Mouse (Mus musculus): ENCODE data around the gene Hcrtr2. TPM values are rescaled to one million over a fixed set of nuclear protein-coding genes. Genes with fewer than 3 reads are reported as not detected.
A peak's percentile ranks its signal among the peaks of the same experiment; 100 is the strongest.

Gene Hcrtr2
- polyA plus RNA-seq, 1 experiment from 2014 or later = not detected

- 69% methylated on average over 5 of the region's 5 CpGs for WGBS
Observed at GRCm38 (mm10) chr9:76237946-76238345, 85.7 kb downstream of the Hcrtr2 start.

DNA sequence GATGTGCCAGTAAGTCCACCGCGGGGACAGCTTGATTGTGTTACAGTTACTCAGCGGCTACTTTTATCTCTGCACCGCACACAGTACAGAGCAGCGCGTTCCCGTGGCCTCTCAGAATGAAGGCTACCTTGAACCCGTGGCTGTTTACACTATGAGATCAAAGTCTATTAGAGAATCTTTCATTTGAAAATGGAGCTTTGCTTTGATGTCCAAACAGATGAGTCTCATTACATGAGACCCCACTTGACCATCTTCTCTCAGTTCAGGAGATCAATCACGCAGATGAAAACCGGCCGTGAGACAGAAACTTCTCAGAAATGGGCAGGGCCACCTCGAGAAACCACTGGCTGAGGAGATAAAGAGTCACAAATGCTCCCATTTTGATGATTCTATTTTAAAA lies 86.4 kb downstream of the Hcrtr2 start:
- no peak overlapping the region for H3K27ac ChIP-seq (ENCODE audit: low read length)
- no peaks in the 10 kb centered on the region for H3K36me3 ChIP-seq (ENCODE audit: insufficient read depth, low read length)
- H3K4me2 ChIP-seq (replicated peaks; ENCODE audit: low read depth, low read length) = peak overlapping the region; percentile 64
- no peaks in the 10 kb centered on the region for H3K4me1 ChIP-seq (ENCODE audit: insufficient read depth, low read depth, low read length)
- H3K27me3 ChIP-seq (replicated peaks; ENCODE audit: insufficient read depth, low read length) = no peaks in the 10 kb centered on the region
- TF ChIP-seq CTCF (IDR thresholded peaks at IDR 0.05) = no peak
- no peak for TF ChIP-seq EP300 (IDR thresholded peaks at IDR 0.05)
- H3K9ac ChIP-seq (replicated peaks; ENCODE audit: low read depth) = no peak overlapping the region
- ATAC-seq (no peak), DNase-seq (ENCODE audit: low spot score) (no peak)
- no peaks in the 10 kb centered on the region for H3K9me3 ChIP-seq (ENCODE audit: low read length)
- WGBS = 17% methylated on average over 12 of the region's 12 CpGs
- H3K4me3 ChIP-seq (ENCODE audit: low read depth, low read length) = no peak overlapping the region

More at GRCm38 (mm10) chr9:76237946-76238345, 85.7 kb downstream of the Hcrtr2 start:
- H3K36me3 ChIP-seq (ENCODE audit: insufficient read depth, low read length) = no peaks in the 10 kb centered on the region
- TF ChIP-seq CTCF (IDR thresholded peaks at IDR 0.05) = no peak
- TF ChIP-seq EP300 (IDR thresholded peaks at IDR 0.05) = no peak
- no peaks in the 10 kb centered on the region for H3K4me1 ChIP-seq (ENCODE audit: insufficient read depth, low read depth, low read length)
- no peaks in the 10 kb centered on the region for H3K9me3 ChIP-seq (ENCODE audit: low read length)
- DNase-seq (ENCODE audit: low spot score) (no peak), ATAC-seq (no peak)
- no peaks in the 10 kb centered on the region for H3K27me3 ChIP-seq (replicated peaks; ENCODE audit: insufficient read depth, low read length)
- no peak overlapping the region for H3K27ac ChIP-seq (ENCODE audit: low read length)
- no peak overlapping the region for H3K9ac ChIP-seq (replicated peaks; ENCODE audit: low read depth)
- no peak overlapping the region for H3K4me3 ChIP-seq (ENCODE audit: low read depth, low read length)
- H3K4me2 ChIP-seq (replicated peaks; ENCODE audit: low read depth, low read length) = no peak overlapping the region

- Histone ChIP-seq H3K27me3 (replicated peaks; ENCODE audit: insufficient read depth, low read length) (no peaks in the 10 kb centered on the region), H3K9me3 (ENCODE audit: low read length) (no peaks in the 10 kb centered on the region), H3K4me2 (replicated peaks; ENCODE audit: low read depth, low read length) (peak overlapping the region; percentile 64), H3K9ac (replicated peaks; ENCODE audit: low read depth) (no peak overlapping the region), H3K4me3 (ENCODE audit: low read depth, low read length) (peak overlapping the region; percentile 39), H3K36me3 (ENCODE audit: insufficient read depth, low read length) (no peaks in the 10 kb centered on the region), H3K27ac (ENCODE audit: low read length) (no peak overlapping the region), H3K4me1 (ENCODE audit: insufficient read depth, low read depth, low read length) (no peaks in the 10 kb centered on the region)
- ATAC-seq (peak; percentile 56), DNase-seq (ENCODE audit: low spot score) (peak; percentile 82)
- WGBS = 1% methylated on average over 7 of the region's 7 CpGs
- no peak for TF ChIP-seq EP300 (IDR thresholded peaks at IDR 0.05)
- TF ChIP-seq CTCF (IDR thresholded peaks at IDR 0.05) = peak; percentile 84
Observed at GRCm38 (mm10) chr9:76236626-76237025, 87.0 kb downstream of the Hcrtr2 start.

DNA sequence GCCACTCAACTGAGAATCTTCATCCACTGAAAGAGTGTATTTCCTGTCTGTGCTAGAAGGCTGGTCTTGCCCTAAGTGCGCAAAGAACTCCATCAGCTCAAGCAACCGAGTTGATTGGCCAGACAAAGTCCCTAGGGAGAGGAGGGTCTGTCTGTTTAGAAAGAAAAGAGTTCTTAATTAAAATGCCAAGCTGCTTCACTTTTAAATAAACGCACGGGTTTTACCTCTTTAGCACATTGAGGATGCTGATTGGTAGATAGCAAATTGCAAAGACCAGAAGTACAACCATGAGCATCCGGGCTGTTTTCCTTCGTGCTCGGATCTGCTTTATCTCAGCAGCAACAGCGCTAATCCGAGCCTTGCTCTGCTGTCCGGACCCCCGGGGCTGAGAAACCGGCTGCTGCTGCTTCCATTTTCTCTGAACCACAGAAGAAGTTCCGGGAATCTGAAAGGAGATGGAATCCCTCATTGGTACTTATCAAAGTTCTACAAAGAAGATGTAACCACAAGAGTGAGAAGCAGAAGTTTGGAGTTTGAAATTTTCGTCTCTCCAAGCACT lies 87.6 kb downstream of the Hcrtr2 start:
- Histone ChIP-seq H3K9me3 (ENCODE audit: low read length) (no peaks in the 10 kb centered on the region), H3K27ac (ENCODE audit: low read length) (peak overlapping the region; percentile 35; the same call in 1 of the 2 replicates), H3K4me3 (ENCODE audit: low read depth, low read length) (peak overlapping the region; percentile 39), H3K4me1 (ENCODE audit: insufficient read depth, low read depth, low read length) (no peaks in the 10 kb centered on the region), H3K9ac (replicated peaks; ENCODE audit: low read depth) (no peak overlapping the region), H3K4me2 (replicated peaks; ENCODE audit: low read depth, low read length) (peak overlapping the region; percentile 64), H3K27me3 (replicated peaks; ENCODE audit: insufficient read depth, low read length) (no peaks in the 10 kb centered on the region), H3K36me3 (ENCODE audit: insufficient read depth, low read length) (no peaks in the 10 kb centered on the region)
- peak; percentile 47 for ATAC-seq
- DNase-seq (ENCODE audit: low spot score) = peak; percentile 22
- no peak for TF ChIP-seq EP300 (IDR thresholded peaks at IDR 0.05)
- TF ChIP-seq CTCF (IDR thresholded peaks at IDR 0.05) = no peak
- WGBS = 3% methylated on average over 14 of the region's 14 CpGs

DNA sequence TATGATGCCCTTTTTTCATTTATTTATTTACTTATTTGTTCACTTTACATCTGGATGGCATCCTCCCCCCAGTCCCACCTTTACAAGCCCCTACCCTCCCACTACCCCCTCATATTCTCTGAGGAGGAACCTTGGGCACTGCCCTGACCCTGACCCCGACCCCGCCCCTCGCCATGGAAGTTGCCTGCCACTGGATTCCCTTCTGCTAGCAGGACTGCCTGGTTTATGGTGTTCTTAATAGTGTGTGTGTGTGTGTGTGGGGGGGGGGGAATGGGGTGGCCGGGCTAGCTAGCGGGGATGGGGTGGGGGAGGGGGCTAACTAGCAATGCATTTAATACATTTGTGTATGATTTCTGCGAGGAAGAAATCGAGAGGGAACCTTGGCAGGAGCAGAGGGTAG lies 88.8 kb downstream of the Hcrtr2 start:
- H3K9ac ChIP-seq (replicated peaks; ENCODE audit: low read depth) = no peak overlapping the region
- H3K36me3 ChIP-seq (ENCODE audit: insufficient read depth, low read length) = no peaks in the 10 kb centered on the region
- DNase-seq (ENCODE audit: low spot score) (no peak), ATAC-seq (no peak)
- H3K9me3 ChIP-seq (ENCODE audit: low read length) = no peaks in the 10 kb centered on the region
- no peak overlapping the region for H3K4me2 ChIP-seq (replicated peaks; ENCODE audit: low read depth, low read length)
- H3K27me3 ChIP-seq (replicated peaks; ENCODE audit: insufficient read depth, low read length) = no peaks in the 10 kb centered on the region
- no peaks in the 10 kb centered on the region for H3K4me1 ChIP-seq (ENCODE audit: insufficient read depth, low read depth, low read length)
- WGBS = 62% methylated on average over 7 of the region's 7 CpGs
- H3K4me3 ChIP-seq (ENCODE audit: low read depth, low read length) = no peak overlapping the region
- TF ChIP-seq EP300 (IDR thresholded peaks at IDR 0.05) = no peak
- no peak for TF ChIP-seq CTCF (IDR thresholded peaks at IDR 0.05)
- no peak overlapping the region for H3K27ac ChIP-seq (ENCODE audit: low read length)

DNA sequence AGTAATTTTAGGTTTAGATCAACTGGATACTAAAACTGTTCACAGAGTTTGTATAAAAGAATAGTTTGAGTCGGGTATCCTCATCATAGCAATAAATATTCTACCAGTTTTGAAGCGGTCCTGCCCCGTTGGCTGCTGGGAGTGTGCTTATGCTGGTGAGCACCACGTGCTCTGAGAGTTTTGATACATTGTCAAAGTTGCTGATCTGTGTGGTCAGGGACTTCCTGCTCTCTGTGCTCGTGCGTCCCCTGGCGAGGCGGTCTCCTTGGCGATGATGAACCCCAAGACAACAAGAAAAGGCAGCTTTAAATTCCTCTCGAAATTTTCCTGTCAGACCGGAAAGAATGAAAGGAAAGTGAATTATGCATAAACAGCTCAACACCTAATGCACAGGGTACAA lies 93.3 kb downstream of the Hcrtr2 start:
- WGBS = 37% methylated on average over 11 of the region's 11 CpGs
- TF ChIP-seq CTCF (IDR thresholded peaks at IDR 0.05) = no peak
- TF ChIP-seq EP300 (IDR thresholded peaks at IDR 0.05) = no peak
- peak; percentile 14 for DNase-seq (ENCODE audit: low spot score)

More for the DNA sequence above, 93.3 kb downstream of the Hcrtr2 start:
- Histone ChIP-seq H3K27me3 (replicated peaks; ENCODE audit: insufficient read depth, low read length) (no peaks in the 10 kb centered on the region), H3K9ac (replicated peaks; ENCODE audit: low read depth) (no peak overlapping the region), H3K27ac (ENCODE audit: low read length) (no peak overlapping the region), H3K4me3 (ENCODE audit: low read depth, low read length) (no peak overlapping the region), H3K9me3 (ENCODE audit: low read length) (no peaks in the 10 kb centered on the region), H3K36me3 (ENCODE audit: insufficient read depth, low read length) (no peaks in the 10 kb centered on the region), H3K4me2 (replicated peaks; ENCODE audit: low read depth, low read length) (no peak overlapping the region), H3K4me1 (ENCODE audit: insufficient read depth, low read depth, low read length) (no peaks in the 10 kb centered on the region)
- ATAC-seq = no peak; the same call in 1 of the 2 replicates

All from lung, postnatal 0 days (tissue).